Mouse (Mus musculus): Measurements from ENCODE around the gene Usp48.

The Usp48 gene

GRCm38 (mm10) chr4:137663491-137663890, 69.9 kb downstream of the Usp48 start:
- DNase-seq: no peak

GRCm38 (mm10) chr4:137664433-137664979, 71.0 kb downstream of the Usp48 start, which contains the start of gene Rap1gap:
TSS of gene Rap1gap (plus strand) at chr4:137664726.
- no peak for DNase-seq

GRCm38 (mm10) chr4:137664980-137665675, 71.6 kb downstream of the Usp48 start:
- no peak for DNase-seq

- DNase-seq: no peak
These were observed 72.2 kb downstream of the Usp48 start for GRCm38 (mm10) chr4:137665791-137666190.

GRCm38 (mm10) chr4:137666283-137666957, 72.9 kb downstream of the Usp48 start:
- no peak for DNase-seq

GRCm38 (mm10) chr4:137666958-137667345, 73.4 kb downstream of the Usp48 start:
- no peak for DNase-seq

GRCm38 (mm10) chr4:137667747-137668146, 74.2 kb downstream of the Usp48 start:
- no peak for DNase-seq

GRCm38 (mm10) chr4:137671711-137672500, 78.4 kb downstream of the Usp48 start:
- DNase-seq: no peak

GRCm38 (mm10) chr4:137675566-137675965, 82.0 kb downstream of the Usp48 start:
- DNase-seq: no peak

GRCm38 (mm10) chr4:137676057-137676456, 82.5 kb downstream of the Usp48 start:
- DNase-seq: peak; percentile 29 to 62

GRCm38 (mm10) chr4:137676700-137677484, 83.3 kb downstream of the Usp48 start:
- DNase-seq: no peak

GRCm38 (mm10) chr4:137677906-137678305, 84.4 kb downstream of the Usp48 start:
- no peak for DNase-seq

GRCm38 (mm10) chr4:137678568-137678967, 85.0 kb downstream of the Usp48 start:
- DNase-seq: no peak

- DNase-seq: no peak
These were observed 86.5 kb downstream of the Usp48 start for GRCm38 (mm10) chr4:137679979-137680550.

- no peak for DNase-seq
These were observed 87.2 kb downstream of the Usp48 start for GRCm38 (mm10) chr4:137680721-137681120.

- DNase-seq: no peak
These were observed 88.0 kb downstream of the Usp48 start for GRCm38 (mm10) chr4:137681408-137682104.

- DNase-seq: peak in 1 of 2 experiments; percentile 46
These were observed 89.5 kb downstream of the Usp48 start for GRCm38 (mm10) chr4:137682961-137683453.

GRCm38 (mm10) chr4:137684830-137685343, 91.3 kb downstream of the Usp48 start:
- no peak for DNase-seq

- no peak for DNase-seq
These were observed 92.7 kb downstream of the Usp48 start for GRCm38 (mm10) chr4:137686303-137686702.

GRCm38 (mm10) chr4:137687234-137687825, 93.8 kb downstream of the Usp48 start:
- no peak for DNase-seq

Data from spleen, adult 18-20 months (tissue).